Comparison of ENCODE assay signal across 9 mouse cellular contexts in genomic region chr13:92426294-92427051, GRCm38 (mm10). TPM values are rescaled to one million over a fixed set of nuclear protein-coding genes. Genes with fewer than 3 reads are reported as not detected.
DNase-seq lines count a peak whose midpoint lies in the region.
"Had no signal": no experiment of that assay in that cellular context is flagged by ENCODE, and none has a peak within 500 bp of the region (broad histone marks: within the 10 kb centered on the region; RNA-seq: fewer than 3 reads in every experiment).

No protein-coding gene starts in this region.

- H3K4me3 ChIP-seq in midbrain, embryonic 10.5 days = peak overlapping the region; percentile 79
- H3K4me3 ChIP-seq: erythroblast, embryonic 14.5 days had no signal

- H3K9me3 ChIP-seq in midbrain, embryonic 10.5 days (replicated peaks) = no peaks in the 10 kb centered on the region

- under 1% methylated on average over 92 of the region's 92 CpGs for WGBS in midbrain, embryonic 10.5 days

- peaks cover 70% of the 10 kb centered on the region for H3K27me3 ChIP-seq in midbrain, embryonic 10.5 days (ENCODE audit: low read depth, poor library complexity, severe bottlenecking)

- no peaks in the 10 kb centered on the region for H3K36me3 ChIP-seq in midbrain, embryonic 10.5 days

- peak; percentile 12 to 56 for DNase-seq in adrenal gland, adult (ENCODE audit: inconsistent age in 2 of 2, low spot score in 1 of 2)
- no peak for DNase-seq in adrenal gland, adult 8-10 months
- DNase-seq in thymus, postnatal 25 days = peak; percentile 4
- DNase-seq in thymus, adult 18-20 months = no peak
- peak; percentile 21 to 31 for DNase-seq in frontal cortex, postnatal 36 days (ENCODE audit: low spot score in 2 of 2)
- peak; percentile 31 to 50 for DNase-seq in kidney, postnatal 4 days
- DNase-seq in midbrain, embryonic 10.5 days (ENCODE audit: low spot score) = peak; percentile 54
- DNase-seq in thymus, postnatal 4 days = peak; percentile 30

- peaks cover 19% of the 10 kb centered on the region for H3K4me1 ChIP-seq in midbrain, embryonic 10.5 days

- peak overlapping the region; percentile 49 for H3K27ac ChIP-seq in midbrain, embryonic 10.5 days (replicated peaks)

RNA-seq across cellular contexts. Expression of gene Ankrd34b, which starts 0.8 kb away (rescaled TPM):
- total RNA-seq in adrenal gland, adult 8-10 months (2022) = 1 to 10 TPM in 2 of 4 experiments, under 1 TPM in 2; 0.64 to 1.2 (median 1.1) TPM
- polyA plus RNA-seq in midbrain, embryonic 10.5 days (2016; fragmentation: Nextera tagmentation; extraction: Ambion mirVana) = 0.09 and 0.11 TPM in 2 replicates
- polyA plus RNA-seq: erythroblast, embryonic 14.5 days had no signal

RNA-seq across cellular contexts. Expression of gene Fam151b, which starts 57.3 kb away (rescaled TPM):
- 1 to 10 TPM; 4.2 to 9.2 (median 7.1) TPM for total RNA-seq in adrenal gland, adult 8-10 months (2022)
- 0.16 TPM in 1 of 2 replicates, not detected in the other for polyA plus RNA-seq in midbrain, embryonic 10.5 days (2016; fragmentation: Nextera tagmentation; extraction: Ambion mirVana)
- polyA plus RNA-seq: erythroblast, embryonic 14.5 days had no signal

Comparison
In these comparisons a context has a peak if more than half of its experiments do, and no peak if none do; other contexts are left out.
1. DNase-seq: peak in adrenal gland, adult (2 of 2), thymus, postnatal 25 days (single experiment), frontal cortex, postnatal 36 days (2 of 2), kidney, postnatal 4 days (2 of 2), midbrain, embryonic 10.5 days (single experiment) and thymus, postnatal 4 days (single experiment); none in adrenal gland, adult 8-10 months (single experiment) and thymus, adult 18-20 months (0 of 2).